In genomic region chr6:50968546-50968945, GRCm38 (mm10) we compare ENCODE assay signal across 22 mouse cellular contexts.
A peak's percentile ranks its signal among the peaks of the same experiment; 100 is the strongest.
DNase-seq lines count a peak whose midpoint lies in the region; ATAC-seq and TF ChIP-seq lines count a peak whose summit lies in the region.
"Had no signal": no experiment of that assay in that cellular context is flagged by ENCODE, and none has a peak within 500 bp of the region (broad histone marks: within the 10 kb centered on the region; RNA-seq: fewer than 3 reads in every experiment).

No protein-coding gene starts in this region.

- H3K4me1 ChIP-seq in forebrain, embryonic 11.5 days (replicated peaks; ENCODE audit: control insufficient read depth, insufficient read depth, low read length) = no peaks in the 10 kb centered on the region
- peaks cover 3% of the 10 kb centered on the region; the same call in 1 of the 2 replicates for H3K4me1 ChIP-seq in forebrain, postnatal 0 days (ENCODE audit: insufficient read depth)
- H3K4me1 ChIP-seq in embryonic facial prominence, embryonic 11.5 days (ENCODE audit: control insufficient read depth, insufficient read depth, low read length) = no peaks in the 10 kb centered on the region; the same call in none of the 2 replicates
- peaks cover 22% of the 10 kb centered on the region for H3K4me1 ChIP-seq in embryonic facial prominence, embryonic 15.5 days

- TF ChIP-seq CTCF in forebrain, postnatal 0 days (IDR thresholded peaks at IDR 0.05; ENCODE audit: low read depth) = no peak

- no peaks in the 10 kb centered on the region for H3K27me3 ChIP-seq in forebrain, embryonic 11.5 days (ENCODE audit: control insufficient read depth, insufficient read depth, low read length)
- no peaks in the 10 kb centered on the region for H3K27me3 ChIP-seq in forebrain, postnatal 0 days (ENCODE audit: insufficient read depth, low read length)
- no peaks in the 10 kb centered on the region for H3K27me3 ChIP-seq in embryonic facial prominence, embryonic 11.5 days (ENCODE audit: control insufficient read depth, insufficient read depth, low read length)
- no peaks in the 10 kb centered on the region for H3K27me3 ChIP-seq in embryonic facial prominence, embryonic 15.5 days
- H3K27me3 ChIP-seq: forebrain, embryonic 15.5 days; heart, embryonic 12.5 days had no signal

- H3K9ac ChIP-seq in forebrain, embryonic 11.5 days (ENCODE audit: low read length) = no peak overlapping the region
- H3K9ac ChIP-seq in forebrain, postnatal 0 days = no peak overlapping the region
- no peak overlapping the region for H3K9ac ChIP-seq in embryonic facial prominence, embryonic 11.5 days (replicated peaks; ENCODE audit: low read length)
- H3K9ac ChIP-seq in embryonic facial prominence, embryonic 15.5 days = no peak overlapping the region
- H3K9ac ChIP-seq: forebrain, embryonic 15.5 days; heart, embryonic 12.5 days; hindbrain, embryonic 12.5 days had no signal

- peak; percentile 37 for DNase-seq in forebrain, embryonic 11.5 days (ENCODE audit: low spot score)
- no peak for DNase-seq in forebrain, postnatal 0 days
- DNase-seq in ES-CJ7 (ENCODE audit: low read depth, low spot score) = peak; percentile 52
- DNase-seq in embryonic facial prominence, embryonic 11.5 days (ENCODE audit: low spot score) = no peak
- DNase-seq in adrenal gland, postnatal 4 days (ENCODE audit: low spot score in 2 of 2) = no peak
- no peak for DNase-seq in adrenal gland, adult 18-20 months (ENCODE audit: low spot score in 2 of 2)
- DNase-seq in heart, postnatal 4 days = no peak
- DNase-seq: adrenal gland, postnatal 14 days; B cell, adult 2 months; cerebellum, adult 2 months; cerebellum, postnatal 10 days; gastrocnemius, postnatal 25 days; kidney, adult 11 months; kidney, adult 9 months had no signal

- H3K4me2 ChIP-seq in forebrain, embryonic 11.5 days (ENCODE audit: low read depth, low read length, severe bottlenecking) = no peak overlapping the region
- H3K4me2 ChIP-seq in forebrain, postnatal 0 days (ENCODE audit: low read depth) = no peak overlapping the region
- H3K4me2 ChIP-seq in embryonic facial prominence, embryonic 11.5 days (ENCODE audit: low read depth, low read length) = no peak overlapping the region
- no peak overlapping the region for H3K4me2 ChIP-seq in embryonic facial prominence, embryonic 15.5 days (replicated peaks)
- H3K4me2 ChIP-seq: forebrain, embryonic 15.5 days; heart, embryonic 12.5 days; hindbrain, embryonic 12.5 days had no signal

- 89% methylated on average over 5 of the region's 5 CpGs for WGBS in forebrain, embryonic 11.5 days
- 90% methylated on average over 5 of the region's 5 CpGs for WGBS in forebrain, postnatal 0 days
- 86% methylated on average over 5 of the region's 5 CpGs for WGBS in embryonic facial prominence, embryonic 11.5 days
- 64% methylated on average over 5 of the region's 5 CpGs for WGBS in embryonic facial prominence, embryonic 15.5 days

- no peak for ATAC-seq in forebrain, embryonic 11.5 days (replicated peaks; ENCODE audit: low FRiP score)
- no peak for ATAC-seq in forebrain, postnatal 0 days
- no peak for ATAC-seq in embryonic facial prominence, embryonic 11.5 days (replicated peaks; ENCODE audit: insufficient number of reproducible peaks, low FRiP score, low TSS enrichment, low read depth)
- ATAC-seq in embryonic facial prominence, embryonic 15.5 days (ENCODE audit: insufficient number of reproducible peaks, low FRiP score, low TSS enrichment, low read depth) = peak; percentile 64; the same call in 1 of the 2 replicates
- ATAC-seq: CD4-positive, CD25-positive, alpha-beta regulatory T cell, adult 4 months; forebrain, embryonic 15.5 days; hindbrain, embryonic 16.5 days had no signal

- no peaks in the 10 kb centered on the region for H3K9me3 ChIP-seq in forebrain, embryonic 11.5 days (ENCODE audit: control insufficient read depth, low read length)
- H3K9me3 ChIP-seq in forebrain, postnatal 0 days (ENCODE audit: low read length) = no peaks in the 10 kb centered on the region
- no peaks in the 10 kb centered on the region for H3K9me3 ChIP-seq in embryonic facial prominence, embryonic 11.5 days (replicated peaks; ENCODE audit: control insufficient read depth, low read length)
- no peaks in the 10 kb centered on the region for H3K9me3 ChIP-seq in embryonic facial prominence, embryonic 15.5 days (replicated peaks)
- H3K9me3 ChIP-seq: forebrain, embryonic 10.5 days; forebrain, embryonic 15.5 days; heart, embryonic 12.5 days; hindbrain, embryonic 12.5 days had no signal

- H3K36me3 ChIP-seq in forebrain, embryonic 11.5 days (ENCODE audit: control insufficient read depth, insufficient read depth, low read length) = no peaks in the 10 kb centered on the region
- no peaks in the 10 kb centered on the region for H3K36me3 ChIP-seq in forebrain, postnatal 0 days (ENCODE audit: insufficient read depth)
- no peaks in the 10 kb centered on the region for H3K36me3 ChIP-seq in embryonic facial prominence, embryonic 11.5 days (replicated peaks; ENCODE audit: control insufficient read depth, insufficient read depth, low read depth, low read length)
- H3K36me3 ChIP-seq in embryonic facial prominence, embryonic 15.5 days = no peaks in the 10 kb centered on the region
- H3K36me3 ChIP-seq: forebrain, embryonic 10.5 days; forebrain, embryonic 15.5 days; heart, embryonic 12.5 days; hindbrain, embryonic 12.5 days had no signal

- H3K27ac ChIP-seq in forebrain, embryonic 11.5 days (ENCODE audit: low read depth, low read length) = no peak overlapping the region
- H3K27ac ChIP-seq in forebrain, postnatal 0 days (ENCODE audit: low read depth, low read length) = no peak overlapping the region
- H3K27ac ChIP-seq in embryonic facial prominence, embryonic 11.5 days (replicated peaks; ENCODE audit: low read depth, low read length) = peak overlapping the region; percentile 43; the same call in 1 of the 2 replicates
- peak overlapping the region; percentile 49 for H3K27ac ChIP-seq in embryonic facial prominence, embryonic 15.5 days (replicated peaks)
- H3K27ac ChIP-seq: forebrain, embryonic 10.5 days; forebrain, embryonic 15.5 days; hindbrain, embryonic 12.5 days had no signal

- H3K4me3 ChIP-seq in forebrain, embryonic 11.5 days (ENCODE audit: low read depth, low read length) = no peak overlapping the region
- H3K4me3 ChIP-seq in forebrain, postnatal 0 days (ENCODE audit: low read depth, low read length) = no peak overlapping the region
- no peak overlapping the region for H3K4me3 ChIP-seq in embryonic facial prominence, embryonic 11.5 days (ENCODE audit: low read depth, low read length)
- no peak overlapping the region for H3K4me3 ChIP-seq in embryonic facial prominence, embryonic 15.5 days (replicated peaks)
- H3K4me3 ChIP-seq: erythroblast, embryonic 14.5 days; forebrain, embryonic 10.5 days; forebrain, embryonic 15.5 days; heart, embryonic 12.5 days; hindbrain, embryonic 12.5 days had no signal

Comparison
In these comparisons a context has a peak if more than half of its experiments do, and no peak if none do; other contexts are left out.
1. DNase-seq: peak in forebrain, embryonic 11.5 days (single experiment) and ES-CJ7 (single experiment); none in forebrain, postnatal 0 days (single experiment), embryonic facial prominence, embryonic 11.5 days (single experiment), adrenal gland, postnatal 4 days (0 of 2), adrenal gland, adult 18-20 months (0 of 2) and heart, postnatal 4 days (single experiment).
2. H3K27ac ChIP-seq: peak in embryonic facial prominence, embryonic 11.5 days (single experiment) and embryonic facial prominence, embryonic 15.5 days (single experiment); none in forebrain, embryonic 11.5 days (single experiment) and forebrain, postnatal 0 days (single experiment).